Mouse (Mus musculus) heart, embryonic 16.5 days (tissue): ENCODE data around the gene Ddx19a. TPM values are rescaled to one million over a fixed set of nuclear protein-coding genes. Genes with fewer than 3 reads are reported as not detected.

ENCODE experiments used
- ATAC-seq: fragments of 200-750 bp; cut with Nextera tagmentation; replicated peaks from 2 replicates; pipeline ENCODE4 v1.8.0; 2017; ENCODE audit warnings: moderate number of reproducible peaks; ENCODE audit not compliant: insufficient read depth, low FRiP score; ENCODE audit errors: extremely low read depth
- H3K27ac ChIP-seq: fragments of 300-500 bp; sonication (generic); 2 replicates; pipeline ENCODE4 v1.5.1; 2014; ENCODE audit warnings: mild to moderate bottlenecking, low read length, control low read depth, moderate library complexity
- H3K27me3 ChIP-seq: fragments of 300-500 bp; sonication (generic); 2 replicates; pipeline ENCODE4 v1.6.1; 2014; ENCODE audit warnings: low read length, mixed read lengths; ENCODE audit not compliant: control insufficient read depth, insufficient read depth
- H3K36me3 ChIP-seq: fragments of 300-500 bp; sonication (generic); 2 replicates; pipeline ENCODE4 v1.6.1; 2014; ENCODE audit not compliant: control insufficient read depth, insufficient read depth
- H3K4me1 ChIP-seq: fragments of 300-500 bp; sonication (generic); 2 replicates; pipeline ENCODE4 v1.6.1; 2014; ENCODE audit warnings: low read length, mixed read lengths; ENCODE audit not compliant: control insufficient read depth, insufficient read depth
- H3K4me2 ChIP-seq: fragments of 300-500 bp; sonication (generic); 2 replicates; pipeline ENCODE4 v1.6.1; 2014; ENCODE audit warnings: low read depth, mild to moderate bottlenecking, control low read depth, low read length
- H3K4me3 ChIP-seq: fragments of 300-500 bp; sonication (generic); 2 replicates; pipeline ENCODE4 v1.5.1; 2014; ENCODE audit warnings: mild to moderate bottlenecking, control low read depth, low read length
- H3K9ac ChIP-seq: fragments of 300-500 bp; sonication (generic); 2 replicates; pipeline ENCODE4 v1.6.1; 2014; ENCODE audit warnings: low read length, control low read depth
- H3K9me3 ChIP-seq: fragments of 300-500 bp; sonication (generic); replicated peaks from 2 replicates; pipeline ENCODE4 v1.6.1; 2016; ENCODE audit warnings: low read length; ENCODE audit not compliant: control insufficient read depth
- WGBS: fragments of 180-500 bp; shearing (Covaris S2); extraction: QIAGEN DNeasy Blood & Tissue Kit; methylation state at CpG from one replicate; pipeline ENCODE4 v1.1.7; 2014; 5-methylcytosine and 5-hydroxymethylcytosine counted together
- polyA plus RNA-seq: library from polyadenylated mRNA; unstranded; fragments of >200 nt; fragmentation: Nextera tagmentation; extraction: Ambion mirVana; gene quantifications from 2 replicates; pipeline ENCODE4 v1.2.1, GENCODE M21; 2015

The Ddx19a gene
- polyA plus RNA-seq, 1 experiment from 2014 or later, result 10.3 TPM

GRCm38 (mm10) chr8:110944276-110944876, 53.2 kb downstream of the Ddx19a start:
- Histone ChIP-seq H3K4me1 (peaks cover 50% of the 10 kb centered on the region), H3K9ac (no peak overlapping the region), H3K4me2 (no peak overlapping the region), H3K27me3 (no peaks in the 10 kb centered on the region), H3K27ac (peak overlapping the region; percentile 17), H3K4me3 (no peak overlapping the region), H3K9me3 (no peaks in the 10 kb centered on the region), H3K36me3 (no peaks in the 10 kb centered on the region)
- WGBS, result 59% methylated on average over 7 of the region's 7 CpGs
- no peak for ATAC-seq

GRCm38 (mm10) chr8:110941453-110941948, 56.1 kb downstream of the Ddx19a start:
- Histone ChIP-seq H3K4me2 (peak overlapping the region; percentile 46), H3K4me1 (peaks cover 58% of the 10 kb centered on the region)
- 16% methylated on average over 10 of the region's 10 CpGs for WGBS

GRCm38 (mm10) chr8:110940682-110941452, 56.7 kb downstream of the Ddx19a start:
- H3K4me2 ChIP-seq, result peak overlapping the region; percentile 46
- H3K9me3 ChIP-seq, result no peaks in the 10 kb centered on the region
- peak overlapping the region; percentile 91 for H3K27ac ChIP-seq
- H3K27me3 ChIP-seq, result no peaks in the 10 kb centered on the region
- peaks cover 54% of the 10 kb centered on the region for H3K4me1 ChIP-seq
- no peak overlapping the region for H3K9ac ChIP-seq
- WGBS, result 58% methylated on average over 15 of the region's 15 CpGs
- H3K4me3 ChIP-seq, result no peak overlapping the region
- H3K36me3 ChIP-seq, result no peaks in the 10 kb centered on the region
- no peak for ATAC-seq

More at GRCm38 (mm10) chr8:110941453-110941948, 56.1 kb downstream of the Ddx19a start:
- Histone ChIP-seq H3K27ac (peak overlapping the region; percentile 91), H3K9ac (no peak overlapping the region), H3K36me3 (no peaks in the 10 kb centered on the region), H3K9me3 (no peaks in the 10 kb centered on the region), H3K4me3 (no peak overlapping the region), H3K27me3 (no peaks in the 10 kb centered on the region)
- ATAC-seq, result peak; percentile 81

- ATAC-seq, result peak; percentile 58
- Histone ChIP-seq H3K4me1 (peaks cover 42% of the 10 kb centered on the region), H3K9ac (no peak overlapping the region), H3K9me3 (no peaks in the 10 kb centered on the region), H3K27ac (peak overlapping the region; percentile 68), H3K4me2 (no peak overlapping the region), H3K4me3 (no peak overlapping the region), H3K27me3 (no peaks in the 10 kb centered on the region), H3K36me3 (no peaks in the 10 kb centered on the region)
- 20% methylated on average over 6 of the region's 6 CpGs for WGBS
These were observed 58.6 kb downstream of the Ddx19a start for GRCm38 (mm10) chr8:110938882-110939589.

- no peak overlapping the region for H3K27ac ChIP-seq
- H3K9ac ChIP-seq, result no peak overlapping the region
- peaks cover 35% of the 10 kb centered on the region for H3K4me1 ChIP-seq
- no peaks in the 10 kb centered on the region for H3K27me3 ChIP-seq
- no peak overlapping the region for H3K4me3 ChIP-seq
- no peaks in the 10 kb centered on the region for H3K9me3 ChIP-seq
- H3K4me2 ChIP-seq, result no peak overlapping the region
- WGBS, result 80% methylated on average over 12 of the region's 12 CpGs
- no peak for ATAC-seq
- H3K36me3 ChIP-seq, result no peaks in the 10 kb centered on the region
These were observed 61.4 kb downstream of the Ddx19a start for GRCm38 (mm10) chr8:110936217-110936616.

GRCm38 (mm10) chr8:110933272-110933671, 64.3 kb downstream of the Ddx19a start:
- no peak for ATAC-seq
- Histone ChIP-seq H3K27me3 (no peaks in the 10 kb centered on the region), H3K9me3 (no peaks in the 10 kb centered on the region), H3K4me2 (no peak overlapping the region), H3K4me3 (no peak overlapping the region), H3K27ac (no peak overlapping the region), H3K9ac (no peak overlapping the region), H3K4me1 (peaks cover 22% of the 10 kb centered on the region), H3K36me3 (no peaks in the 10 kb centered on the region)
- 87% methylated on average over 2 of the region's 2 CpGs for WGBS

- Histone ChIP-seq H3K4me2 (no peak overlapping the region), H3K9ac (no peak overlapping the region), H3K27me3 (no peaks in the 10 kb centered on the region), H3K27ac (no peak overlapping the region), H3K4me1 (peaks cover 20% of the 10 kb centered on the region), H3K4me3 (no peak overlapping the region), H3K36me3 (no peaks in the 10 kb centered on the region), H3K9me3 (no peaks in the 10 kb centered on the region)
- 84% methylated on average over 3 of the region's 3 CpGs for WGBS
- ATAC-seq, result no peak
These were observed 65.2 kb downstream of the Ddx19a start for GRCm38 (mm10) chr8:110932444-110932843.

- no peak overlapping the region; the same call in 1 of the 2 replicates for H3K4me2 ChIP-seq
- no peaks in the 10 kb centered on the region for H3K27me3 ChIP-seq
- no peaks in the 10 kb centered on the region for H3K36me3 ChIP-seq
- ATAC-seq, result peak; percentile 92
- peaks cover 23% of the 10 kb centered on the region for H3K4me1 ChIP-seq
- 43% methylated on average over 12 of the region's 12 CpGs for WGBS
- no peak overlapping the region for H3K4me3 ChIP-seq
- H3K9me3 ChIP-seq, result no peaks in the 10 kb centered on the region
- peak overlapping the region; percentile 70 for H3K27ac ChIP-seq
- H3K9ac ChIP-seq, result peak overlapping the region; percentile 19; the same call in 1 of the 2 replicates
These were observed 66.2 kb downstream of the Ddx19a start for GRCm38 (mm10) chr8:110931176-110931939.
